In genomic region chr3:30696346-30696745, GRCm38 (mm10) we compare ENCODE assay signal across 8 mouse cellular contexts. TPM values are rescaled to one million over a fixed set of nuclear protein-coding genes. Genes with fewer than 3 reads are reported as not detected.
DNase-seq lines count a peak whose midpoint lies in the region; ATAC-seq lines count a peak whose summit lies in the region.

No protein-coding gene starts in this region.

- no peaks in the 10 kb centered on the region for H3K4me1 ChIP-seq in hindbrain, embryonic 14.5 days (replicated peaks; ENCODE audit: control insufficient read depth, insufficient read depth, low read length)
- H3K4me1 ChIP-seq in hindbrain, embryonic 13.5 days (replicated peaks): no peaks in the 10 kb centered on the region
- no peaks in the 10 kb centered on the region for H3K4me1 ChIP-seq in embryonic facial prominence, embryonic 10.5 days

- H3K9me3 ChIP-seq in hindbrain, embryonic 14.5 days (ENCODE audit: control insufficient read depth, low read length): no peaks in the 10 kb centered on the region
- no peaks in the 10 kb centered on the region for H3K9me3 ChIP-seq in hindbrain, embryonic 13.5 days
- no peaks in the 10 kb centered on the region for H3K9me3 ChIP-seq in embryonic facial prominence, embryonic 10.5 days

- no peak overlapping the region for H3K9ac ChIP-seq in hindbrain, embryonic 14.5 days
- H3K9ac ChIP-seq in hindbrain, embryonic 13.5 days: no peak overlapping the region

- no peak; the same call in 1 of the 2 replicates for ATAC-seq in hindbrain, embryonic 14.5 days (ENCODE audit: low FRiP score)
- ATAC-seq in hindbrain, embryonic 13.5 days (ENCODE audit: low FRiP score): no peak
- peak; percentile 80 for ATAC-seq in megakaryocyte progenitor cell, adult 5-6 weeks (replicated peaks; ENCODE audit: poor library complexity)

- intact Hi-C loops in heart, postnatal 14 days (cut with DNase I): loop anchor here (2.0 to 5.0 kb wide), 5 partner anchors 96 to 442 kb away; partner anchors contain the start of gene Sec62

- H3K27me3 ChIP-seq in hindbrain, embryonic 14.5 days (ENCODE audit: control insufficient read depth, insufficient read depth, low read length): no peaks in the 10 kb centered on the region
- no peaks in the 10 kb centered on the region for H3K27me3 ChIP-seq in hindbrain, embryonic 13.5 days
- H3K27me3 ChIP-seq in embryonic facial prominence, embryonic 10.5 days (replicated peaks; ENCODE audit: low read depth, poor library complexity, severe bottlenecking): no peaks in the 10 kb centered on the region

- H3K27ac ChIP-seq in hindbrain, embryonic 14.5 days: no peak overlapping the region
- H3K27ac ChIP-seq in hindbrain, embryonic 13.5 days: no peak overlapping the region
- H3K27ac ChIP-seq in embryonic facial prominence, embryonic 10.5 days (replicated peaks): no peak overlapping the region

- DNase-seq in hindbrain, embryonic 14.5 days (ENCODE audit: low spot score): peak; percentile 68
- DNase-seq in adrenal gland, postnatal 14 days: peak; percentile 61
- peak; percentile 72 for DNase-seq in embryonic facial prominence, embryonic 10.5 days (ENCODE audit: low spot score)
- peak; percentile 64 to 75 for DNase-seq in heart, postnatal 14 days
- DNase-seq in layer of hippocampus, adult 9-10 months (ENCODE audit: low spot score): peak; percentile 33
- peak; percentile 83 for DNase-seq in testis, postnatal 10 days (ENCODE audit: low spot score)

- WGBS in hindbrain, embryonic 14.5 days: 20% methylated on average over 2 of the region's 2 CpGs
- WGBS in hindbrain, embryonic 13.5 days: 15% methylated on average over 2 of the region's 2 CpGs
- WGBS in embryonic facial prominence, embryonic 10.5 days: 14% methylated on average over 2 of the region's 2 CpGs

- H3K4me3 ChIP-seq in hindbrain, embryonic 14.5 days (replicated peaks; ENCODE audit: low read length): no peak overlapping the region
- H3K4me3 ChIP-seq in hindbrain, embryonic 13.5 days: no peak overlapping the region
- no peak overlapping the region for H3K4me3 ChIP-seq in embryonic facial prominence, embryonic 10.5 days

- no peaks in the 10 kb centered on the region for H3K36me3 ChIP-seq in hindbrain, embryonic 14.5 days (replicated peaks; ENCODE audit: control insufficient read depth, insufficient read depth)
- H3K36me3 ChIP-seq in hindbrain, embryonic 13.5 days: no peaks in the 10 kb centered on the region
- H3K36me3 ChIP-seq in embryonic facial prominence, embryonic 10.5 days (replicated peaks): no peaks in the 10 kb centered on the region

- H3K4me2 ChIP-seq in hindbrain, embryonic 14.5 days (replicated peaks): no peak overlapping the region
- no peak overlapping the region for H3K4me2 ChIP-seq in hindbrain, embryonic 13.5 days

RNA-seq across cellular contexts. Expression of gene Lrrc31, which starts 3.3 kb away (rescaled TPM):
- not detected in 2 replicates for polyA plus RNA-seq in hindbrain, embryonic 14.5 days (2014; fragmentation: Nextera tagmentation; extraction: Ambion mirVana)
- 0.25 and 0.39 TPM in 2 replicates for polyA plus RNA-seq in hindbrain, embryonic 13.5 days (2015; fragmentation: Nextera tagmentation; extraction: Ambion mirVana)
- total RNA-seq in adrenal gland, postnatal 14 days (2021): 0.15 TPM in 1 of 2 replicates, not detected in the other
- polyA plus RNA-seq in embryonic facial prominence, embryonic 10.5 days (2016; fragmentation: Nextera tagmentation; extraction: Ambion mirVana): not detected in 2 replicates
- total RNA-seq in heart, postnatal 14 days (2021): under 1 TPM in 1 of 2 experiments, not detected in 1; 0.33 TPM
- total RNA-seq in megakaryocyte progenitor cell, adult 5-6 weeks (2015): not detected in 2 replicates
- total RNA-seq in megakaryocyte progenitor cell, adult 5-6 weeks (2017): not detected in 2 replicates

RNA-seq across cellular contexts. Expression of gene Lrrc34, which starts 48.7 kb away (rescaled TPM):
- 1.7 and 2.9 TPM in 2 replicates for polyA plus RNA-seq in hindbrain, embryonic 14.5 days (2014; fragmentation: Nextera tagmentation; extraction: Ambion mirVana)
- polyA plus RNA-seq in hindbrain, embryonic 13.5 days (2015; fragmentation: Nextera tagmentation; extraction: Ambion mirVana): 1.8 and 2.4 TPM in 2 replicates
- not detected in 2 replicates for total RNA-seq in adrenal gland, postnatal 14 days (2021)
- polyA plus RNA-seq in embryonic facial prominence, embryonic 10.5 days (2016; fragmentation: Nextera tagmentation; extraction: Ambion mirVana): 2.4 and 3.0 TPM in 2 replicates
- not detected for total RNA-seq in heart, postnatal 14 days (2021)
- total RNA-seq in megakaryocyte progenitor cell, adult 5-6 weeks (2015): not detected in 2 replicates
- not detected in 2 replicates for total RNA-seq in megakaryocyte progenitor cell, adult 5-6 weeks (2017)

RNA-seq across cellular contexts. Expression of gene Samd7, which starts 49.7 kb away (rescaled TPM):
- not detected in 2 replicates for polyA plus RNA-seq in hindbrain, embryonic 14.5 days (2014; fragmentation: Nextera tagmentation; extraction: Ambion mirVana)
- not detected in 2 replicates for polyA plus RNA-seq in hindbrain, embryonic 13.5 days (2015; fragmentation: Nextera tagmentation; extraction: Ambion mirVana)
- total RNA-seq in adrenal gland, postnatal 14 days (2021): not detected in 2 replicates
- polyA plus RNA-seq in embryonic facial prominence, embryonic 10.5 days (2016; fragmentation: Nextera tagmentation; extraction: Ambion mirVana): not detected in 2 replicates
- total RNA-seq in heart, postnatal 14 days (2021): not detected
- not detected in 2 replicates for total RNA-seq in megakaryocyte progenitor cell, adult 5-6 weeks (2015)
- total RNA-seq in megakaryocyte progenitor cell, adult 5-6 weeks (2017): not detected in 2 replicates

RNA-seq across cellular contexts. Expression of gene Lrriq4, which starts 52.0 kb away (rescaled TPM):
- polyA plus RNA-seq in hindbrain, embryonic 14.5 days (2014; fragmentation: Nextera tagmentation; extraction: Ambion mirVana): 0.08 TPM in 1 of 2 replicates, not detected in the other
- 0.06 TPM in 1 of 2 replicates, not detected in the other for polyA plus RNA-seq in hindbrain, embryonic 13.5 days (2015; fragmentation: Nextera tagmentation; extraction: Ambion mirVana)
- total RNA-seq in adrenal gland, postnatal 14 days (2021): not detected in 2 replicates
- not detected in 2 replicates for polyA plus RNA-seq in embryonic facial prominence, embryonic 10.5 days (2016; fragmentation: Nextera tagmentation; extraction: Ambion mirVana)
- not detected for total RNA-seq in heart, postnatal 14 days (2021)
- total RNA-seq in megakaryocyte progenitor cell, adult 5-6 weeks (2015): not detected in 2 replicates
- not detected in 2 replicates for total RNA-seq in megakaryocyte progenitor cell, adult 5-6 weeks (2017)

Comparison
In these comparisons a context has a peak if more than half of its experiments do, and no peak if none do; other contexts are left out.
1. DNase-seq: peak in every context shown above with its lines; median percentile 83 in testis, postnatal 10 days; 72 in embryonic facial prominence, embryonic 10.5 days; 70 in heart, postnatal 14 days; 68 in hindbrain, embryonic 14.5 days; 61 in adrenal gland, postnatal 14 days; 33 in layer of hippocampus, adult 9-10 months.